Mouse (Mus musculus) midbrain, embryonic 13.5 days (tissue): ENCODE data around the gene Trem1. TPM values are rescaled to one million over a fixed set of nuclear protein-coding genes. Genes with fewer than 3 reads are reported as not detected.

Experiments
- ATAC-seq: fragments of 200-750 bp; cut with Nextera tagmentation; 2 replicates; pipeline ENCODE4 v1.8.0; 2017; ENCODE audit warnings: mild to moderate bottlenecking, moderate TSS enrichment, moderate library complexity
- H3K27ac ChIP-seq: fragments of 300-500 bp; sonication (generic); 2 replicates; pipeline ENCODE4 v1.5.1; 2015; ENCODE audit warnings: inconsistent platforms, mild to moderate bottlenecking, moderate library complexity
- H3K27me3 ChIP-seq: fragments of 300-500 bp; sonication (generic); 2 replicates; pipeline ENCODE4 v1.6.1; 2015; ENCODE audit warnings: mild to moderate bottlenecking, inconsistent platforms
- H3K36me3 ChIP-seq: fragments of 300-500 bp; sonication (generic); 2 replicates; pipeline ENCODE4 v1.6.1; 2015; ENCODE audit warnings: mild to moderate bottlenecking, inconsistent platforms
- H3K4me1 ChIP-seq: fragments of 300-500 bp; sonication (generic); replicated peaks from 2 replicates; pipeline ENCODE4 v1.6.1; 2015; ENCODE audit warnings: inconsistent platforms
- H3K4me2 ChIP-seq: fragments of 300-500 bp; sonication (generic); replicated peaks from 2 replicates; pipeline ENCODE4 v1.6.1; 2015; ENCODE audit warnings: moderate library complexity, mild to moderate bottlenecking, inconsistent platforms
- H3K4me3 ChIP-seq: fragments of 300-500 bp; sonication (generic); replicated peaks from 2 replicates; pipeline ENCODE4 v1.5.1; 2015; ENCODE audit warnings: mild to moderate bottlenecking, inconsistent platforms
- H3K9ac ChIP-seq: fragments of 300-500 bp; sonication (generic); replicated peaks from 2 replicates; pipeline ENCODE4 v1.6.1; 2015; ENCODE audit warnings: mild to moderate bottlenecking, inconsistent platforms
- H3K9me3 ChIP-seq: fragments of 300-500 bp; sonication (generic); 2 replicates; pipeline ENCODE4 v1.6.1; 2016; ENCODE audit warnings: mild to moderate bottlenecking, inconsistent platforms
- WGBS: fragments of 180-500 bp; shearing (Covaris S2); methylation state at CpG from one replicate; pipeline ENCODE4 v1.1.7; 2015; 5-methylcytosine and 5-hydroxymethylcytosine counted together
- polyA plus RNA-seq: library from polyadenylated mRNA; unstranded; fragments of >200 nt; fragmentation: Nextera tagmentation; extraction: Ambion mirVana; gene quantifications from 2 replicates; pipeline ENCODE4 v1.2.1, GENCODE M21; 2015

Trem1 gene
- polyA plus RNA-seq, 1 experiment from 2014 or later: not detected

DNA sequence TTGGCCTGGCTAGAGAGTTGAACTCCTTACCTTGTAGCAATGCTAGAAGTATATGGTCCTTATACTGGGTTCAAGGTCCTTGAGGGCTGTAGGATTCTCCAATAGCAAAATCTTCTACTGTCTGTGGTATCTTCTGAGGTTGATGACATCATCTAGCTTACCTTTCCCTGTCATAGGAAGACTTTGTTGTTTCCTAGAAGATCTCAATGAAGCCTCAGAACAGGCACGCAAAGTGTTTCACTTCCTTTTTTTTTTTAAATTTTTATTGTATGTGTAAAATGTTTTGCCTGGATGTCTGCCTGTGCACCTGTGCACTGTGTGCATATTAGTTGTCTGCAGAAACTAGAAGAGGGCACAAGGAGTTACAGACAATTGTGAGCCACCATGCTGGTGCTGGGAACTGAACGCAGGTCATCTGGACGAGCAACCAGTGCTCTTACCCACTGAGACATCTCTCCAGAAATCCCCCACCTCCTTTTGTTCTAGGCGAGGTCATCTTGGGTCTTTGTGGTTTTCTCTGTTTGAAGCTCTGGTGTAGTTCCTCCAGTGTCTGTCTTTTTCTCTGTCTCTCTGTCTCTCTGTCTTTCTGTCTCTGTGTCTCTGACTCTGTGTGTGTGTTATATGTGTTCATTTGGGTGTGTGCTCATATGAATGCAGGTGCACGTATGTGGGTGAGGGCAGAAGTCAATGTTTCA lies 61.1 kb downstream of the Trem1 start:
- no peak overlapping the region for H3K9ac ChIP-seq
- H3K36me3 ChIP-seq: no peaks in the 10 kb centered on the region
- H3K4me1 ChIP-seq: no peaks in the 10 kb centered on the region
- 0 out of 2 replicates have a peak, but pooled peaks cover 4% of the 10 kb centered on the region for H3K9me3 ChIP-seq
- H3K27ac ChIP-seq: no peak overlapping the region
- ATAC-seq: no peak
- H3K4me3 ChIP-seq: no peak overlapping the region
- whole genome bisulfite sequencing: 84% methylated on average over 5 of the region's 5 CpGs
- no peaks in the 10 kb centered on the region for H3K27me3 ChIP-seq
- no peak overlapping the region for H3K4me2 ChIP-seq

Other genes starting within 250 kb of the Trem1 start
- not detected in 2 replicates for gene 1700122O11Rik, start 194.5 kb upstream of the Trem1 start, polyA plus RNA-seq
- 0.34 TPM in 1 of 2 replicates, not detected in the other for gene 1700067P10Rik, start 143.4 kb upstream of the Trem1 start, polyA plus RNA-seq
- gene 9830107B12Rik, start 86.5 kb upstream of the Trem1 start, polyA plus RNA-seq: not detected in 2 replicates
- gene A530064D06Rik, start 65.5 kb upstream of the Trem1 start, polyA plus RNA-seq: not detected in 2 replicates
- gene Trem3, start 15.0 kb downstream of the Trem1 start, polyA plus RNA-seq: not detected in 2 replicates
- gene Treml4, start 31.5 kb downstream of the Trem1 start, polyA plus RNA-seq: 0.20 and 0.30 TPM in 2 replicates
- 0.08 TPM in 1 of 2 replicates, not detected in the other for gene Treml2, start 66.7 kb downstream of the Trem1 start, polyA plus RNA-seq
- 0.13 TPM in 1 of 2 replicates, not detected in the other for gene B430306N03Rik, start 83.4 kb downstream of the Trem1 start, polyA plus RNA-seq
- 2.8 and 3.1 TPM in 2 replicates for gene Trem2, start 113.6 kb downstream of the Trem1 start, polyA plus RNA-seq
- 0.59 and 0.80 TPM in 2 replicates for gene Treml1, start 127.1 kb downstream of the Trem1 start, polyA plus RNA-seq
- gene Nfya, start 177.1 kb downstream of the Trem1 start, polyA plus RNA-seq: 14.2 and 15.9 TPM in 2 replicates
- 65.6 and 67.0 TPM in 2 replicates for gene Oard1, start 177.2 kb downstream of the Trem1 start, polyA plus RNA-seq
- gene Apobec2, start 200.2 kb downstream of the Trem1 start, polyA plus RNA-seq: 0.46 and 0.58 TPM in 2 replicates
- gene Tspo2, start 218.8 kb downstream of the Trem1 start, polyA plus RNA-seq: 3.2 and 3.5 TPM in 2 replicates
- gene Unc5cl, start 222.1 kb downstream of the Trem1 start, polyA plus RNA-seq: 0.23 TPM in 2 replicates